Mouse (Mus musculus) erythroblast, embryonic 14.5 days (primary cell): ENCODE data around the gene Klhl40. TPM values are rescaled to one million over a fixed set of nuclear protein-coding genes. Genes with fewer than 3 reads are reported as not detected.

Experiments
- H3K27me3 ChIP-seq: 2 replicates; pipeline ENCODE4 v1.6.1; 2012; ENCODE audit warnings: inconsistent platforms; ENCODE audit not compliant: control insufficient read depth
- H3K36me3 ChIP-seq: 2 replicates; pipeline ENCODE4 v1.6.1; 2012; ENCODE audit warnings: mild to moderate bottlenecking, inconsistent platforms; ENCODE audit not compliant: control insufficient read depth
- H3K4me1 ChIP-seq: 2 replicates; pipeline ENCODE4 v1.6.1; 2012; ENCODE audit warnings: inconsistent platforms; ENCODE audit not compliant: control insufficient read depth
- H3K4me3 ChIP-seq: replicated peaks from 2 replicates; pipeline ENCODE3; 2012; ENCODE audit warnings: moderate library complexity, mild to moderate bottlenecking, inconsistent platforms
- H3K9me3 ChIP-seq: 2 replicates; pipeline ENCODE4 v1.6.1; 2012; ENCODE audit warnings: low read length, inconsistent platforms, mixed read lengths; ENCODE audit not compliant: control insufficient read depth
- GATA1 ChIP-seq: IDR thresholded peaks from 2 replicates; pipeline ENCODE4 v1.6.1; 2012; ENCODE audit warnings: low read length, inconsistent platforms, mixed read lengths
- TAL1 ChIP-seq: IDR thresholded peaks from 3 replicates; pipeline ENCODE4 v1.6.1; 2012; ENCODE audit warnings: low read length, inconsistent platforms, mixed read lengths
- polyA plus RNA-seq: library from polyadenylated mRNA; stranded (reverse); fragments of >175 nt; gene quantifications from 2 replicates; pipeline ENCODE4 v1.2.3, GENCODE M21; 2012

The Klhl40 gene
- polyA plus RNA-seq, 1 experiment = not detected

DNA sequence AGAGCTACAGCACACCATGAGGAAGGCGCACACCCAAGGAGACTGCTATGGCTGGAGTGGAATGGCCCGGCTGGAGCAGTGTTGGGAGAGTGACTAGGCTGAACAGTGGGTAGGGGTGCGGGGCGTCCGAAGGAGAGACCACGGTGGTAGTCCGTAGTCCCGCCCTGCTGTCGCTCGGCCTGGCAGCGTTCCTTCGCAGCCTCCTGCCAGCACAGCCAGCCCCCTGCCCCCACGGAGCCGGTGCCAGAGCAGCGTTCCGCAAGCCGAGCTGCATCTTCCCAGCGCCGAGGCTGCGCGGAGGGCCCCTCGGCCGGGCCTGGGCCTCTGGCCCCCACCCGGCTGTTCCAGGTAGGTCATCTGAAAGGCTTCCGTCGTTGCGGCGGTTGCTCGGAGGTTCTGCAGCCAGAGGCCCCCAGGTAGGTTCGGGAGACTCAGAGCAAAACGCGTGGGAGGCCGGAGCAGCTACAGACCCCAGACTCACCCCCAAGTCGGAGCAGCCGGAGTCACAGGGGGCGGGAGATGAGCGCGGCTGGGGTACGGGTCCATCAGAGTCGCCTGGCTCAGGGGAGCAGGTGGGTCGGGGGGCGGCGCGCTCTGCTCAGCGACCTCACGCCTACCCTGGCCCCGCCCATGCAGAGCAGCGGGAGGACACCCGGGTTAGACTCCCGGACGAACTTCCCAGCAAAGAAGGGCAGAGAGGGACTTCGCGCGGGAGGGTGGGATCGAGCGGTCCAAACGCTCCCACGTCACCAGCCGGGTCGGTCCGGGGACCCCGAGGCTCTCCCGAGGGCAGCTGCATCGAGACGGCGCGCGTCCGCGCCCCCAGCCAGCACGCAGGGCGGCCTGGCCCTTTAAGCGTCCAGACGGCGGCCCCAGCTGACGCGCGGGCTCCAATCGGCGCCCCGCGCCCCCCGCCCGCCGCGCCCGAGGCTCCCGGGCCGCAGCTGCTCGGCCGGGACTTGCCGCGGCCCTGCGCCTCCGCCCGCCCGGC, 18.0 kb upstream of the Klhl40 start, which contains the start of gene Zfp651:
TSS of gene Zfp651 (plus strand) at position 240 of the 991 bp plus-strand sequence.
- peaks cover 51% of the 10 kb centered on the region for H3K27me3 ChIP-seq
- no peaks in the 10 kb centered on the region for H3K9me3 ChIP-seq
- peaks cover 41% of the 10 kb centered on the region for H3K36me3 ChIP-seq
- H3K4me1 ChIP-seq = peaks cover 8% of the 10 kb centered on the region
- TF ChIP-seq TAL1 = no peak
- no peak for TF ChIP-seq GATA1
- H3K4me3 ChIP-seq = peak within 1 kb of the TSS; percentile 53

DNA sequence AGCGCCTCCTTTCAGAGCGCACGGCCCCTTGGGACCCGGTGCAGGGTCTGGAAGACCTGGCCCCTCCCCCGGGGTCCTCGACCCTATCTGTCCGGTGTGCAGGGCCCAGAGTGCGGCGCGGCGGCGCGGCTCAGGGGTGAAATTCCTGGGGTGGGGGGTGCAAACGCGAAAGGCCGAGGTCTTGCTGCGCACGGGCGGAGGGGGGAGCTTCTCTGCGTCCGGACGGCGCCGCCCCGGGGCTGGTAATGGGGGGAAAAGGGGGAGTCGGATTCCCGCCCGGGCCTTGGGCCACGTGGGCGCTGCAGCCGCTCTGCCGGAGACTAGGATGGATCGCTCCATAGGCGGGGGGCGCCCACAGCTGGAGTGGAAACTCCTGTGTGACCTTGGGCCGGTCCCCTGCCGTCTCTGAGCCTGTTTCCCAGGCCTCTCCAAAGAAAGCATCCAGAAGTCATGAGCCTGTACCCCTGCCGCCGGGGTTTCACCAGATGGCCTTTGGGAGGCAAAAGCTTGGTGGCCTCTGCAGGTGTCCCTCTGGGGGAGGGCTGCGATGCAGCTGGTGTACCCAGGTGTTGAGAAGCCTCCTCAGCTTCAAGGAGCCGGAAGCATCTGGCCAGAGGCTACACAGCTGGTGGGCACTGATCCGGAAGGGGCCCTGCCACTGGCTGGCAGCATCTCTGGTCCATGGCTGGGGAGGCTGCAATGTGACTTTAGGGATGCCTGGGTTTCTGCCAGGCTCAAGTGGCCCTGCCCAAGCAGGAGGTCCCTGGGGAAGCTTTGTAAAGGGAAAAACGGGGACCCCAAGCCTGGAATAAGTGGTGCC, 16.9 kb upstream of the Klhl40 start:
- TF ChIP-seq TAL1 (no peak), GATA1 (no peak)
- Histone ChIP-seq H3K4me1 (peaks cover 8% of the 10 kb centered on the region), H3K9me3 (no peaks in the 10 kb centered on the region), H3K27me3 (peaks cover 51% of the 10 kb centered on the region), H3K4me3 (peak overlapping the region; percentile 47), H3K36me3 (peaks cover 31% of the 10 kb centered on the region)

DNA sequence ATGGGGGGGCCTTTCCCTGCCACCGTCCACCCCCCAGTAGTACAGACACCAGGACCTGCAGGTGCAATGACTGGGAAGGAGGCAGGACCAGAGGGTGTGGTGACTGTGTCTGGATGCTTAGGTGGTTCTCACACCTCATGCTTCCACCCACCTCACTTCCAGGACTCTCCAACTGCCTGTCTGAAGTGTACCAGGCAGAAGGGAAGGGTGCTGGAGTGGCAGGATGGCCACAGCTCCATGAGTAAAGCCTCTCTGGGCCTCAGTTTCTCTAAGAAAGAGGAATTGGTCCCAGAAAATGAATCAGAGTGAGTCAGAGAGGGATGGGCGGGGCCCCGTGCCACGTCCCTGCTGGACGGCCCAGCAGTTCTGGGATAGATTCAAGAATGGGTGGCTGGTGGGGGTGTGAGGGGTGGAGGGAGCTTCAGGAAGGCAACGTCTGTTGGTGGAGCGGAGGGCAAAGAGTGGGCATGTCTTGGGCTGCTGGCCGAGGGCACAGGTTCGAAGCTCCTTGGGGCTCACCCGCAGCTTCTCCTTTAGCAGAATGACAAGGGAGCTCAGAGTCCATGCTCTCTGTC, 16.2 kb upstream of the Klhl40 start:
- H3K4me1 ChIP-seq = peaks cover 8% of the 10 kb centered on the region
- TF ChIP-seq TAL1 (no peak), GATA1 (no peak)
- peaks cover 27% of the 10 kb centered on the region for H3K36me3 ChIP-seq
- peaks cover 51% of the 10 kb centered on the region for H3K27me3 ChIP-seq
- no peak overlapping the region for H3K4me3 ChIP-seq
- no peaks in the 10 kb centered on the region for H3K9me3 ChIP-seq

DNA sequence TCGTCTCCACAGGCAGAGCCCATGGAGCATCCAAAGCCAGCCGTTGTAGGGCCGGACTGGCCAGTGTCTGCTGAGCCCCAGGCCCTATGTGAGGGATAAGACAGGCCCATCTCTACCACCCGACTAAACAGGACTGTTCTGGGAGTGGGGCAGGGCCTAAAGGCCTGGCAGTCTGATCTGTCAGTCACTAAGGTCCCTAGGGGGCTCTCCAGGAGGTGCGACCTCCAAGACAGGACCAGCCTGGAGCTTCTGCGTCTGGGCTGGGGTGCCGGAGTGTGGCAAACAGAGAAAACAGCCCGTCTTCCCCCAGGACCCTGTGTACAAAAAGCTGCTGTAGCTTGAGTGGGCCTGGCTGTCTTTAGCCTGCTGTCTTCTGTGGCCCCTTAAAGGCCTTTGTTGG, 15.6 kb upstream of the Klhl40 start:
- TF ChIP-seq TAL1 = no peak
- no peak for TF ChIP-seq GATA1
- Histone ChIP-seq H3K4me1 (peaks cover 8% of the 10 kb centered on the region), H3K9me3 (no peaks in the 10 kb centered on the region), H3K36me3 (peaks cover 22% of the 10 kb centered on the region), H3K27me3 (peaks cover 51% of the 10 kb centered on the region), H3K4me3 (no peak overlapping the region)

DNA sequence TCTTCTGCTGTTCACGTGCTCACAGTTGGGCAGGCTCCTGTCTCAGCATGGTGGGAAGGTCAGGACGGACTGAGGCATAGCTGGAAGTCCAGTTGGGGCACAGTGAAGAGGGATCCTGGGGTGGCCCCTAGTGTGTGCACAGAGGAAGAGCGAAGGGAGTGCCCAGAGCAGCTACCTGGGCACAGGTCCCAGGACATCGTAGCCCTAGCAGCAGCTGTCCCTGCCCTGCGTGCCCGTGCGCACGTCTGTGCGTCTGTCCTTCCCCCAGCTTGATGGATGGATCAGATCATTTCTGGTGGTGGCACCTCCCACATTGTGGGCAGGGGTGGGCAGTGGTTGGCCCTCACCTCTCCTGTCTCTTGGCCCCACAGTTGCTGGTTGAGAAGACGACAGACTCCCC, 15.2 kb upstream of the Klhl40 start:
- peaks cover 8% of the 10 kb centered on the region for H3K4me1 ChIP-seq
- H3K36me3 ChIP-seq = peaks cover 19% of the 10 kb centered on the region
- peaks cover 51% of the 10 kb centered on the region for H3K27me3 ChIP-seq
- H3K9me3 ChIP-seq = no peaks in the 10 kb centered on the region
- no peak overlapping the region for H3K4me3 ChIP-seq
- TF ChIP-seq TAL1 (no peak), GATA1 (no peak)

DNA sequence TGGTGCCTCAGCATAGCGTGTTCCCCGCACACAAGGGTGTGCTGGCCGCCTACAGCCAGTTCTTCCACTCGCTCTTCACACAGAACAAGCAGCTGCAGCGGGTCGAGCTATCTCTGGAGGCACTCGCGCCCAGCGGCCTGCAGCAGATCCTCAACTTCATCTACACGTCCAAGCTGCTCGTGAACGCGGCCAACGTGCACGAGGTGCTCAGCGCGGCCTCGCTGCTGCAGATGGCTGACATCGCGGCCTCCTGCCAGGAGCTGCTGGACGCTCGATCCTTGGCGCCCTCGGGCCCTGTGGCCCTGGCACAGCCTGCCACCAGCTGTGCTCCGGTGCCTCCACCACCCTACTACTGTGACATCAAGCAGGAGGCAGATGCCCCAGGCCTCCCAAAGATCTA, 14.6 kb upstream of the Klhl40 start:
- H3K9me3 ChIP-seq = no peaks in the 10 kb centered on the region
- H3K4me3 ChIP-seq = no peak overlapping the region
- TF ChIP-seq GATA1 (no peak), TAL1 (no peak)
- peaks cover 48% of the 10 kb centered on the region for H3K27me3 ChIP-seq
- peaks cover 8% of the 10 kb centered on the region for H3K4me1 ChIP-seq
- peaks cover 15% of the 10 kb centered on the region; the same call in 1 of the 2 replicates for H3K36me3 ChIP-seq

DNA sequence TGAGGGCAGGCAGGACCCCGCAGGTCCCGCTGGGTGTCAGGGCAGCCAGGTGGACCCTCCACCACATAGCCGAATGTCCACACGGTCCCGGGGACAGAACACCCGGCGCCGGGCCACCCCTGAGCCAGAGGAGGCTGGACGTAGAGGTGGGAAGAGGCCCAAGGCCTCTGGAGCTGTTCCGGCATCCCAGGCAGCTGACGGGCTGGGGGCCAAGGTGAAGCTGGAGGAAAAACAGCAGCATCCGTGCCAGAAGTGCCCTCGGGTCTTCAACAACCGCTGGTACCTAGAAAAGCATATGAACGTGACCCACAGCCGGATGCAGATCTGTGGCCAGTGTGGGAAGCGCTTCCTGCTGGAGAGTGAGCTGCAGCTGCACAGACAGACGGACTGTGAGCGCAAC, 13.7 kb upstream of the Klhl40 start:
- Histone ChIP-seq H3K27me3 (peaks cover 39% of the 10 kb centered on the region), H3K4me1 (peaks cover 8% of the 10 kb centered on the region), H3K36me3 (peaks cover 15% of the 10 kb centered on the region; the same call in 1 of the 2 replicates), H3K4me3 (no peak overlapping the region), H3K9me3 (no peaks in the 10 kb centered on the region)
- no peak for TF ChIP-seq GATA1
- no peak for TF ChIP-seq TAL1

DNA sequence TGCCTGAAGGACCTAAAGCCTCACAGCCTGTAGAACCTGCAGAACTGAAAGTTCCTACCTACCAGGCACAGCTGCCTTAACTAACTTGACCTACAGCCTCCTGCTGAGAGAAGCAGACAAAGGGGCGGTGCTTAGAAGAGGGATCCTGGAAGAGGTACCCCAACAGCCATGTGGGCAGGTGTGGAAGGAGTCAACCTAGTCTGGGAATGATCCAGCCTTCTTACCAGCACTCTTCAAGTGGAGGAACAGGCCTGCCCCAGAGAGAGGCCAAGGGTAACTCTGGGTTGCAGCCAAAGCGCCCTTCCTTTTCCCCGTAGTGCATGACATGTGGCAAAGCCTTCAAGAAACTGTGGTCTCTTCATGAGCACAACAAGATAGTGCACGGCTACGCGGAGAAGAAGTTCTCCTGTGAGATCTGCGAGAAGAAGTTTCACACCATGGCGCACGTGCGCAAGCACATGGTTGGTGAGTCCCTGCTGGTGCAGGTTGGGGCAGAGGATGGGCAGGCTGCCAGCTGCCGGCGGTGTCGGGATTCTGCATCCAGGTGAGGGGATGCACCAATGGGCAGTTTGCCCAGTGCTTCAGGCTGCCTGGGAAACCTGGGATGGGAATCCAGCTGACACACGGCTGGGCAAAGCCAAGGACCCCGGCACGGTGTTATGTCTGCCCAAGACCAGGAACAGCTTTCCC, 12.1 kb upstream of the Klhl40 start:
- peaks cover 23% of the 10 kb centered on the region for H3K27me3 ChIP-seq
- no peak overlapping the region for H3K4me3 ChIP-seq
- H3K4me1 ChIP-seq = no peaks in the 10 kb centered on the region
- H3K9me3 ChIP-seq = no peaks in the 10 kb centered on the region
- TF ChIP-seq TAL1 (no peak), GATA1 (no peak)
- H3K36me3 ChIP-seq = peaks cover 15% of the 10 kb centered on the region; the same call in 1 of the 2 replicates
